Mouse (Mus musculus) right cerebral cortex, postnatal 14 days (tissue): Measurements from ENCODE around the gene Ppil2.
A peak's percentile ranks its signal among the peaks of the same experiment; 100 is the strongest.

Experiments used
- DNase-seq: peaks from one replicate; pipeline ENCODE4 v3.0.0; 2022

Ppil2 gene

GRCm38 (mm10) chr16:17110771-17111743 is at the start of gene Ppil2:
TSS of gene Ppil2 (minus strand) at chr16:17111257.
- DNase-seq, result peak; percentile 52

- DNase-seq, result no peak
Measured at GRCm38 (mm10) chr16:17154346-17154745, 43.3 kb upstream of the Ppil2 start.

GRCm38 (mm10) chr16:17151874-17152273 is 40.8 kb upstream of the Ppil2 start:
- DNase-seq, result no peak

- DNase-seq, result no peak
Measured at GRCm38 (mm10) chr16:17150520-17151258, 39.6 kb upstream of the Ppil2 start.

GRCm38 (mm10) chr16:17148084-17148483 is 37.0 kb upstream of the Ppil2 start:
- peak; percentile 33 for DNase-seq

GRCm38 (mm10) chr16:17147391-17147929 is 36.4 kb upstream of the Ppil2 start:
- DNase-seq, result peak; percentile 42

GRCm38 (mm10) chr16:17146772-17147235 is 35.7 kb upstream of the Ppil2 start, which contains the start of gene Ccdc116:
TSS of gene Ccdc116 (minus strand) at chr16:17147229.
- DNase-seq, result peak; percentile 78

- no peak for DNase-seq
Measured at GRCm38 (mm10) chr16:17144339-17144738, 33.3 kb upstream of the Ppil2 start, which contains the start of gene Ydjc. TSS of gene Ydjc (plus strand) at chr16:17144621.

- DNase-seq, result no peak
Measured at GRCm38 (mm10) chr16:17137355-17137754, 26.3 kb upstream of the Ppil2 start.

GRCm38 (mm10) chr16:17132906-17133200 is 21.8 kb upstream of the Ppil2 start:
- DNase-seq, result no peak

- DNase-seq, result peak; percentile 98
Measured at GRCm38 (mm10) chr16:17132089-17132905, 21.2 kb upstream of the Ppil2 start, which contains the start of gene Sdf2l1. TSS of gene Sdf2l1 (minus strand) at chr16:17132383.

GRCm38 (mm10) chr16:17131191-17132088 is 20.4 kb upstream of the Ppil2 start:
- no peak for DNase-seq

- DNase-seq, result peak; percentile 44
Measured at GRCm38 (mm10) chr16:17127292-17127691, 16.2 kb upstream of the Ppil2 start.

- peak; percentile 73 for DNase-seq
Measured at GRCm38 (mm10) chr16:17124871-17125520, 13.9 kb upstream of the Ppil2 start, which contains the start of gene 2610318N02Rik. TSS of gene 2610318N02Rik (minus strand) at chr16:17125167.

- no peak for DNase-seq
Measured at GRCm38 (mm10) chr16:17124119-17124870, 13.2 kb upstream of the Ppil2 start.

GRCm38 (mm10) chr16:17121569-17121968 is 10.5 kb upstream of the Ppil2 start:
- no peak for DNase-seq

- no peak for DNase-seq
Measured at GRCm38 (mm10) chr16:17117309-17117799, 6.3 kb upstream of the Ppil2 start.

- no peak for DNase-seq
Measured at GRCm38 (mm10) chr16:17104600-17104999, 6.5 kb downstream of the Ppil2 start.

GRCm38 (mm10) chr16:17102630-17103220 is 8.3 kb downstream of the Ppil2 start:
- DNase-seq, result no peak
